Mouse (Mus musculus): ENCODE results near the gene Nck1.

DNA sequence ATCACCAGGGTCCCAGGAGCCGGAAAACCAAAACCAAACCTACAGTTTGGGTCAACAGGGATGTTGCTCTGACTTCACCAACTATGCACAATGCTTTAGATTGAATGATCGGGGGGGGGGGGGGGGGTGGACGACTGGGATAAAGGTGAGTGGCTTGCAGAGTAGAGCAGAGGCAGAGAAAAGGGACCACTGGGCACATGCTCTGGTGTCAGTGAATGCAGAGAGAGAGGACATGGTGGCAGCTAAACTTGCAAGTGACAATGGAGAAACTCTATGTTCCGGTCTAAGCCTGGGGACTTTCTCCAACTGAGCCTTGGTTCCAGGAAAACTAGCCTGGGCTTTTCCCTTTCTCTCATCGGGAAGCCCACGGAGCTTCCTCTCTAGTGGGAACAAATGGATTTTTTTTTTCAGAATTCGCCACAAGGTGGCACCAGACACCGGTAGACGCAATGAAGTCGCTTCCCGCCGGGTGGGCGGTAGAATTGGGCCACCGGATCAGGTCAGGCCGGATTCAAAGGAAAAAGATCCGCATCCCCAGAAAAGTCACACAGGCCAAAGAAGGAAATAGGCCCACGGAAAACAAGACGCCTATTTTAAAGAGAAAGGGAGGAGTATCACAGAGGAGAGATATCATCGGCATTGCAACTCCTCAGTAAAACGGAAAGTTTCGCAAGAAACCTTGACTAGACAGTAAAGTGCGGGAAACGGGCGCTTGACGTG is 91.8 kb downstream of the Nck1 start:
- no peak for TF ChIP-seq USF1 (IDR thresholded peaks at IDR 0.05; ENCODE audit: low read depth)
- no peak for TF ChIP-seq MYOD1 (IDR thresholded peaks at IDR 0.05; ENCODE audit: control insufficient read depth in 1 of 3, insufficient read length in 2 of 3, low read depth in 2 of 3)
- no peak for TF ChIP-seq TCF12 (IDR thresholded peaks at IDR 0.05; ENCODE audit: insufficient read depth, poor library complexity, severe bottlenecking)
- no peak for TF ChIP-seq E2F4 (IDR thresholded peaks at IDR 0.05; ENCODE audit: insufficient read depth)
- TF ChIP-seq POLR2A (IDR thresholded peaks at IDR 0.05; ENCODE audit: insufficient read length, low read depth), result no peak
- no peak for TF ChIP-seq POLR2AphosphoS2 (IDR thresholded peaks at IDR 0.05; ENCODE audit: insufficient read length, low read depth)
